Mouse (Mus musculus) lung, adult 2 months (tissue): Measurements from ENCODE around the gene AI597479.

Experiments
- CTCF ChIP-seq: fragments of 200-500 bp; IDR thresholded peaks from 2 replicates; pipeline ENCODE4 v1.5.1; 2011; ENCODE audit warnings: mild to moderate bottlenecking, low read length, control low read depth; ENCODE audit not compliant: insufficient read depth
- POLR2A ChIP-seq: fragments of 200-500 bp; IDR thresholded peaks from 2 replicates; pipeline ENCODE4 v1.6.1; 2011; ENCODE audit warnings: low read depth, mild to moderate bottlenecking, control low read depth, low read length, borderline replicate concordance; ENCODE audit errors: extremely low read depth

- no peak for TF ChIP-seq CTCF
- TF ChIP-seq POLR2A, result no peak
These were observed 59.4 kb downstream of the AI597479 start for GRCm38 (mm10) chr1:43157907-43158306.
